Mouse (Mus musculus) lung, postnatal 10 days (tissue): ENCODE results near the gene Cars.
"Not testable (repeated sequence)": the region's sequence is repeated elsewhere in the genome, so short reads cannot be mapped to it uniquely, and the experiment has no call there.

ENCODE experiments used
- DNase-seq: peaks from one replicate; pipeline ENCODE4 v3.0.0; 2021

Gene Cars

DNA sequence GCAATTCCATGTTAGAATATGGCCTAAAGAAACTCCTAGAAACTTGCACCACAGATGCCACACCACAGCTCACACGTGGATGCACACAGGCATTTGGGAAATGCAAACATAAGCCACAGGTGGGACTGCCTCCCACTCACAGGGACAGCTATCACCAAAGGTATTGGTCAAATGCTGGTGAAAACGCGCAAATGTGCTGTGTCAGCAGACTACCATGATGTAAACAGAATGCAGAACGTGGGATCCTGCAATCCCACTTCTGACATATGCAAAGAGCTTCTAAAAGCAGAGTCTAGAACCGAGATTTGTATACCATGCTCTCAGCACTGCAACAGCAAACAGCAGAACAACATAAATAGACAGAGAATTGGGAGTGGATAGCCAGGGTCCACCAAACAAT is 16.9 kb downstream of the Cars start:
- no peak for DNase-seq

DNA sequence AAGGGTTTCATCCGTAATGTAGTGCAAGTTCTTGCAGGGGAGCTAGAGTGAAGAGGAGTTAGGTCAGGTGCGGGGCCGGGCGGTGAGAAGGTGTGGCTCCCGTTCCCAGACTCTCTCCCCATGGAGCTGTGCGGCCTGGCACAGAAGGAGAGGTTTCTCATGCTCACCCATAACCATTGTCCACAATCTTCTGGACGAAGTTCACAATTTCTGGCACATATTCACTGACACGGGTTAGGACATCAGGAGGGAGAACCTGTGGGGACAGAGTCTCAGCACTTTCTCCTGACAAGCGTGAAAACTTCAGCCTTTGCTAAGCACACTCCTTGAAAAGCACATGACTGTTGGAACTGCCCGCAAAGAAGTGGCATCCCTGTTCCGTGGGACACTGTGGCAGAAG is 24.1 kb downstream of the Cars start:
- no peak for DNase-seq

DNA sequence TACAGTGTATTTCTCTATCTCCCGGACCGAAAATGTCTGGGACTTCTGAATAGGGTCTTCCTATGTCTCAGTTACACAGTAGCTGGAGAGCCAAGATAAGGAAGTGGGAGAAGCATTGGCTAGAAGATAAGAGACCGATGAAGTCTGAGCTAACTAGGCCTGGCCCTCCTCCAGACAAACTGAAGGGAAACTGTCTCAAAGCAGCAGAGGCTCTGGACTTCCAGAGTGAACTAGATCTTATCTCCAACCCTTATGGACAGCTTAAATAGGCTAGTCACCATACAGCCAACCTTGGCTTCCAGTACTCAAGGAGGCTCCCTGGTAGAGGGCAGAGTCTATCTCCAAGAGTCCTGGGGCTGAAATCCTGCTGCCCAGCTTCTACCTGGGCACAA is 34.2 kb downstream of the Cars start:
- no peak for DNase-seq

DNA sequence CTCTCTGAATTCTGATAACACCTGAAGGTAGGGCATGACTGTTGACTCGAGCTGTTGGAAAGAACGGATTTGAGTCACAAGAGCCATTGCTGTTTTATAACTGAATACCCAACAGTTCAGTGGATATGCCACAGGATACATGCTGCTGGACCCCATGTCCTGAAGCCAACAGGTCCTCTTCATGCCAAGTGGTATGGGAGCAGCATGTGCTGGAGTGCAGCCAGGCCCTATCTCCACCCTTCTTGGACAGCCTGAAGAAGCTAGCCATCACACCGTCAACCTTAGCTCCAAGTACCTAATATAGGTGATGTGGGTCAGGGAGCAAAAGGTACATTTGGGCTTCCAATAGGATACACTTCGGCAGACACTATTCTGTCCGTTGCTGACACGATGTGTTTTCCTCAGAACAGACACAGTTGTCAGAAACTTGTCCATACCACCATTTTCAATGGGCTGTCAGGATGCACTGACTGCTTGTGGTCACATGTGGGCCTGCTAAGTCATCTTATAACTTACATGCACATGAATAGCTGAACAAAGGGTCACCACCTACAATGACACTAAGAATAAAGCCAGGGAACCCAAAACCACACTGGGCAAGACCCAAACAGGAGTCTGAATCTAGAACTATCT is 34.8 kb downstream of the Cars start:
- no peak for DNase-seq

GRCm38 (mm10) chr7:143563787-143564186 is 36.1 kb downstream of the Cars start:
- no peak for DNase-seq

DNA sequence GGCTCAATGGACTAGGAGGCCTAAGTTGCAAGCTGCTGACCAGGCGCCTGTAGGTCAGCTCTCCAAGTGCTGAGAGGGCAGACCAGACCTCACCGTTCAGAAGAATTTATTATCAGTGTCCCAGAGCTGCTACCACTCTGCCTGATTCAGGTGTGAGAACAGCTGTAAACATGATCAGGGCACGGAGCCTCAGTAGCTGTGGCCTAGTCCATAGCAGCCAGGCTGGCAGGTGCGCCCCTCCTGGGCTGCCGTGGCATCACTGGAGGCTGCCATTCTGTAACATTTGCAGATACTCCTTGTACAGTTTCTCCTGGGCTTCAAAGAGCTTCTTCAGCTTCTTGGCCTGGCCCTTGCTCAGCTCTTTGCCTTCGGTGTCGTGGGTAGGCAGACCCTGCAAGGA is 42.3 kb downstream of the Cars start:
- DNase-seq: no peak

DNA sequence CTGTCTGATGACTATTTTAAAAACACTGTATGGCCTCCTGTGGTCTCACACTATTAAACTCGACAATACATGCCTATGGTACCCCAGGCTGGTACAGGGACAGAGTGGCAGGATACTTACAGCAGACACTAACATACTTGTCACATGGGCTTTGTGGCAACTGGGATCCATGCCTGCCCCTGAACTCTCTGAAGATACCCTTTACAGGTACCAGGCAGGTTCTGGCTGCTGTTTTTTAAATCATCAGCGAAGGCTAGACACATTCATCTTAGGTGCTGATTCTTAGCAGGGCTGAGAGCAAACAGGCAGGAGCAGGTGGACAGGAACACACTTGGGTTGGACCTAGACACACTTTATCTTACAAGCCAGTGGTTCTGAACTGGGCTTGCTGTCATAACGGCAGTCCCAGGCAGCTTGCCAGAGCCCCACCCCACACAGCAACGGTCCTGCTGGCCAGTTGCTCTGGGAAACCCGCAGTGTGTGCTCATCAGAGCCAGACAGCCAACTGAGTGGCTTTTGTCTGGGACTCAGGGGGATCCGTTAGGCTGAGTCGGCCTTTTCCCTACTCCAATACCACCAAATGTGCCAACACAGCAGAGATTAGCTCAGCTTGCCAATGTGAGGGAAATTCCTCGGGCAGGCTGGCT is 42.8 kb downstream of the Cars start:
- peak; percentile 58 for DNase-seq

- DNase-seq: no peak
Observed at GRCm38 (mm10) chr7:143549588-143550220, 50.2 kb downstream of the Cars start.

DNA sequence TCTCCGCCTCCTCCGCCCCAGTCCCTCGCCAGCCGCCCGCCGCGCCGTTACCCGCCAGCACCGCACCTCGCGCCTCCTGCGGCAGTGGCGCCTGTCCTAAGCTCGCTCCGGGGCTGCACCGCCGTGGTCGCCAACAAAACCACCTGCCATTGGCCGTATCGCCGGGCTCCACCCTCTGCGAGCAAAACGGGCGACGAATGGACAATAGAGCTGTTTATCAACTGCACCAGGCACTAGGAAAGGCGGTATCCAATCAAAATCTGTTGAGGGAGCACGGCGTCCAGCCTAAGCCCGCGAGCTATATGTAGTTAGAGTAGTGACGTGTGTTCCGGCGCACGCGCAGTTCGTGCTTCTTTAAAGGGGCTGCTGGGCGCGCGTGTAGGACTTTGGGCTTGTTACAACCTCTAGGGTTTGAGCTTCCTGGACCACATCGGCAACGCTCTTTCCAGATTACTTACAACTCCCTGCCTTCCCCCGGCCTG is 50.9 kb downstream of the Cars start, which contains the start of gene Nap1l4:
TSS of gene Nap1l4 (minus strand) at position 131 of the 482 bp plus-strand sequence.
- DNase-seq: peak; percentile 98

GRCm38 (mm10) chr7:143548231-143548961 is 51.5 kb downstream of the Cars start:
- DNase-seq: peak; percentile 81

DNA sequence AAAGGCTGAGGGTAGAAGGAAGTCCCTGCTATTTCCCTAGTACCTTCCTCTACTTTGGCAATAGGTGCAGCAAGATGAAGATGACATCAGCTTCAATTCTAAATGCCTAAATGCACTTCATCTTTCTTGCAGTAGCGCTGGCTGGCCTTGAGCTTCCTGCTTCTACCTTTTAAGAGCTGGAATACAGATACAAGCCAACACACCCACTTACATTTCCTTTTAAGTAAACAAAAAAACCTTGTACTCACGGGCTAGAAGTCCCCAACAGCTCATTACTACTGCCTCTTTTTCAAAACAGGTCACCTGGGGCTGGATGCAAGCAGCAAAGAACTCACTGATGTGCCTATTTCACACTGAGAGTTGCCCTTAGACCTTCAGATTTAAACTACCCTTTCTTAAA is 53.3 kb downstream of the Cars start:
- no peak for DNase-seq

GRCm38 (mm10) chr7:143544368-143544767 is 55.5 kb downstream of the Cars start:
- DNase-seq: peak; percentile 52

GRCm38 (mm10) chr7:143538671-143539070 is 61.2 kb downstream of the Cars start:
- DNase-seq: no peak

DNA sequence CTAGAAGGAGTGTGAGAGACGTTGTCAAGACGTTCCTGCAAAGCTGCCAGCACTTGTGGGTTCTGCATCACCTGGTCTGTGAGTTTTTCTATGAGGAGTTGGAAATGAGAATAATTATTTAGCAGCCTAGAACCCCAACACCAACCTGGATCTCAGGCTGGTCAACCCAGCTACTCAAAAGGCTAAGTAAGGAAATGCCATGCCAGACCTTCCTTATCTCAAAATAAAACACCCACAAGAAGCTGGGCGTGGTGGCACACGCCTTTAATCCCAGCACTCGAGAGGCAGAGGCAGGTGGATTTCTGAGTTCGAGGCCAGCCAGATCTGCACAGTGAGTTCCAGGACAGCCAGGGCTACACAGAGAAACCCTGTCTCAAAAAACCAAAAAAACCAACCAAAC is 61.7 kb downstream of the Cars start:
- DNase-seq: not testable (repeated sequence)

- DNase-seq: no peak
Observed at GRCm38 (mm10) chr7:143536251-143536650, 63.6 kb downstream of the Cars start.

GRCm38 (mm10) chr7:143533284-143533683 is 66.6 kb downstream of the Cars start:
- no peak for DNase-seq

DNA sequence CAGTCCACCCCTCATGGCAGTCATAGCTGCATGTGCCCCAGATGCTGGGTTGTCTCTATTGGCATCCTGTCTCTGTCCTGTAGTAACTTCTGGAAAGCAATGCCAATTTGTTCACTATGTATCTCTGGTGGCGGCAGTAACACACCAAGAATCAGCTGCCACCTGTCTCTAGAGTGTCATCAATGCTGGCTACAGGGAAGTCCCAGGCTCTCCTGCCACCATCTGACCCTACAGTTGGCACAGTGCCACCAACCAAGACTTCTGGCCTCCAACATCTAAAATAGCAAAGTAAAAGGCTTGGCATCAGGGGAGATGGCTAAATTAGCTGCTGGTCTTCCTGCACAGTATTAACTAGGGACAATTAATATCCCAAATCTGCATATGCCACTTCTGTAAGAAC is 67.5 kb downstream of the Cars start:
- no peak for DNase-seq

GRCm38 (mm10) chr7:143519333-143519732 is 80.6 kb downstream of the Cars start:
- DNase-seq: no peak

DNA sequence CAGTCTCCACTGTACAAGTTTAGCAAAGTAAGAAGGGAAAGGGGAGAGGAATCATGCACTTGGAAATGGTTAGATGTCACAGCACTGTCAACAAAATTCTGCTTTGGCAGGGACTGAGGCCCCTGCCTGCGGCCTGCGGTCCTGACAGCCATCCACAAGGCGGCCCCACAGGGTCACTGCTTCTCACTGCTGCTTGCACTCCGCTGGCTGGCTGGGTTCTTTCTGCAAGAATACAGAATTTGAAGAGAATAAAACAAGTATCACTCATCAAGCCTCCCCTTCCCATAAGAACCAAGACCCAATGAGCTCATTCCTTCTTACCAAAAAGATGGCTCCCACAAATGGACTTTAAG is 85.5 kb downstream of the Cars start:
- peak; percentile 47 for DNase-seq

DNA sequence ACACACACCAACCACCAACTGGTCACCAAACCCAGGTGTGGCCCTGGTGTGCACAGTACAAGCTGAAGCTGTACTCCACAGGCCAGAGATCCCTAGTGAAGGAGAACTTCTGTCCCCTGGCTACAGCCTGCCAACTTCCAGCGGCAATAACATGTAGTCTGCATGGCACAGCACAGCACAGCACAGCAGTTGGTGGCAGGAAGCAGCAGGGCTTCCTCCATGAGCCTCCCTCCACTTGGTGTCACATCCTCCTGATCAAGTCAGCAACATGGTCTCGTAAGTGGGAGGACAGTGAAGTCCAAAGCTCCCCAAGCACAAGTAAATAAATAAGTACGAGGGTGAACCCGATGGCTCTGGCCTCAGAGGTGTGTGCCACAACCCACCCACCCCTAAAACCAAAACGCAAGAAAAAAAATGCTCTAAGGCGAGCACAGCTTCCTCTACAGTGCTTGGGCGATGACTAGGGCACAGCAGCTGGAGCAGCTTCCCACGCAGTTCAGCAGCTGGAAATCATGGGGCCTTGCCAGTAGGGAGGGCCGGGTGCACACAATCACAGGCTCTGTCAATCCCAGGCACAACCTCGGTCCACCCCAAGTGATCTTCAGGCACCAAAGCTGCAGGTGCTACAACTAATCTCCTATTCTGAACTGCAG is 86.0 kb downstream of the Cars start:
- peak; percentile 66 for DNase-seq

DNA sequence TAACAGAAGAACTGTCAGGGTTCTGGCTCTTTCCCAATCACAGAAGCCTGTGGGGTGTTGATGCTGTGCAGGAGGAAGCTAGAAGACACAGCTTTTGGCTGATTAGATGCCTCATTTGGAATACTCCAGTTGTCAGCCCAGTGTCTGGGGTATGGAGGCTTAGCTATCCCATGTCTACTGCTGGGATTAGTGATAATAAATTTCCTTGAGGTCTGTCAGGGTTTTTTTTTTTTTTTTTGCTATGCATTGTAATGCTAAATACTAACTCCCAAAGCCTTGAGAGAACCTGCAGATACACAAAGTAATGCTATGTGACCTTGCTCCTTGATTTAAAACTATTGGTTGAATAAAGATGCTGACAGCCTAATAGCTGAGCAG is 88.6 kb downstream of the Cars start:
- no peak for DNase-seq

DNA sequence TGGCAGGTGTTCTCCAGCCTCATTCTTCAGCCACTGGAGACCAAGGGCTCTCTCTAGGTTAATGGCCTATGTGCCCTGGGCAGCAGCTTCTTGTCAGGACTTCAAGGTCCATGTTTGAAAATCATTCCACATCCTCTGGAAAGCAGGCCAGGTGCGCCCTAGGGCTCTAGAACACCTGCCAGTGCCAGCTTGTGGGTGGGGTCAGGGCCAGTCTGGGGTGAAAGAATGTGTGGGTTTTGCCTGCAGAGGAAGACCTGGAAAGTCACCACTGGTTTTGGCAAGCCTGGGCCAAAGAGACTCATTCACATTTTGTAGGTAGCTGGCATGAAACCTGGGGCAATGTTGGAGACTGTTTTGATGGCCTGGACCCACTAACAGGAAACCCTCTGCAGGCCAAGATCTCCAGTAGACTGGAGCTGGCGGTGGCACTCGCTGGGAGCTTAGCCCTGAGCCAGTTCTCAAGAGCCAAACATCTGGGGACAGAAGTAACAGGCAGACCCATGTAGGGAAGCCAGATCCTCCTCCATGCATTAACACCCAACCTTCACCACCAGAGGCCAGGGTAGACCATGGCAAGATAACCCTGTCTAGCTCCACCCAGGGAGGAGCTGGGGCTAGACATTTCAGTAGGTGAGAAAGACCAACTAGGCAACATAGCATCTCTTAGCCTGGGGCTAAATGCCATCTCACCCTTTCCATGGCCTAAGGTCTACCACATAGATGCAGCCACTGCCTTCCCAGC is 89.1 kb downstream of the Cars start:
- DNase-seq: no peak
